Mouse (Mus musculus): ENCODE results near the gene S100a3. TPM values are rescaled to one million over a fixed set of nuclear protein-coding genes. Genes with fewer than 3 reads are reported as not detected.
A peak's percentile ranks its signal among the peaks of the same experiment; 100 is the strongest.

Gene S100a3
- 0.31 and 0.44 TPM in 2 replicates for polyA plus RNA-seq (2016; fragmentation: Nextera tagmentation; extraction: Ambion mirVana)

GRCm38 (mm10) chr3:90560008-90560628, at the start of gene S100a3:
Gene S100a3 (plus strand): TSS chr3:90560578.
- no peaks in the 10 kb centered on the region for H3K9me3 ChIP-seq
- no peak for DNase-seq (ENCODE audit: low spot score)
- H3K4me3 ChIP-seq, result no peak within 1 kb of the TSS
- H3K36me3 ChIP-seq, result no peaks in the 10 kb centered on the region
- no peaks in the 10 kb centered on the region for H3K27me3 ChIP-seq (ENCODE audit: insufficient read depth, poor library complexity, severe bottlenecking)
- H3K27ac ChIP-seq, result no peak within 1 kb of the TSS
- no peaks in the 10 kb centered on the region for H3K4me1 ChIP-seq
- 79% methylated on average over 6 of the region's 6 CpGs for WGBS

- Histone ChIP-seq H3K27ac (no peak overlapping the region), H3K27me3 (ENCODE audit: insufficient read depth, poor library complexity, severe bottlenecking) (no peaks in the 10 kb centered on the region), H3K9me3 (no peaks in the 10 kb centered on the region), H3K4me1 (peaks cover 36% of the 10 kb centered on the region), H3K36me3 (peaks cover 11% of the 10 kb centered on the region), H3K4me3 (no peak overlapping the region)
- WGBS, result 82% methylated on average over 5 of the region's 5 CpGs
- peak; percentile 73 for DNase-seq (ENCODE audit: low spot score)
Measured at GRCm38 (mm10) chr3:90512276-90512675, 48.1 kb upstream of the S100a3 start.

- Histone ChIP-seq H3K4me1 (peaks cover 32% of the 10 kb centered on the region), H3K27ac (peak overlapping the region; percentile 89; the same call in 1 of the 2 replicates), H3K36me3 (peaks cover 7% of the 10 kb centered on the region; the same call in 1 of the 2 replicates), H3K9me3 (no peaks in the 10 kb centered on the region), H3K4me3 (peak overlapping the region; percentile 60), H3K27me3 (ENCODE audit: insufficient read depth, poor library complexity, severe bottlenecking) (no peaks in the 10 kb centered on the region)
- no peak for DNase-seq (ENCODE audit: low spot score)
- 62% methylated on average over 9 of the region's 9 CpGs for WGBS
Measured at GRCm38 (mm10) chr3:90512948-90513642, 47.3 kb upstream of the S100a3 start.

GRCm38 (mm10) chr3:90513796-90514590, 46.4 kb upstream of the S100a3 start, which contains the start of the genes S100a1 and S100a13:
Gene S100a1 (minus strand): TSS chr3:90514392.
Gene S100a13 (plus strand): TSS chr3:90514435.
- H3K27me3 ChIP-seq (ENCODE audit: insufficient read depth, poor library complexity, severe bottlenecking), result no peaks in the 10 kb centered on the region
- peak within 1 kb of the TSS; percentile 89 for H3K27ac ChIP-seq
- 2% methylated on average over 25 of the region's 25 CpGs for WGBS
- peak; percentile 83 for DNase-seq (ENCODE audit: low spot score)
- peak within 1 kb of the TSS; percentile 60 for H3K4me3 ChIP-seq
- peaks cover 7% of the 10 kb centered on the region; the same call in 1 of the 2 replicates for H3K36me3 ChIP-seq
- no peaks in the 10 kb centered on the region for H3K9me3 ChIP-seq
- peaks cover 30% of the 10 kb centered on the region for H3K4me1 ChIP-seq

GRCm38 (mm10) chr3:90514691-90515090, 45.7 kb upstream of the S100a3 start:
- Histone ChIP-seq H3K27ac (peak overlapping the region; percentile 89), H3K27me3 (ENCODE audit: insufficient read depth, poor library complexity, severe bottlenecking) (no peaks in the 10 kb centered on the region)
- 0% methylated on average over 10 of the region's 10 CpGs for WGBS

GRCm38 (mm10) chr3:90515242-90515641, 45.1 kb upstream of the S100a3 start:
- no peaks in the 10 kb centered on the region for H3K27me3 ChIP-seq (ENCODE audit: insufficient read depth, poor library complexity, severe bottlenecking)
- H3K27ac ChIP-seq, result peak overlapping the region; percentile 89; the same call in 1 of the 2 replicates
- peak overlapping the region; percentile 60 for H3K4me3 ChIP-seq
- WGBS, result 33% methylated on average over 1 of the region's 1 CpGs
- H3K9me3 ChIP-seq, result no peaks in the 10 kb centered on the region
- H3K4me1 ChIP-seq, result peaks cover 30% of the 10 kb centered on the region
- peaks cover 6% of the 10 kb centered on the region; the same call in 1 of the 2 replicates for H3K36me3 ChIP-seq
- DNase-seq (ENCODE audit: low spot score), result peak; percentile 66

More at GRCm38 (mm10) chr3:90514691-90515090, 45.7 kb upstream of the S100a3 start:
- peaks cover 7% of the 10 kb centered on the region; the same call in 1 of the 2 replicates for H3K36me3 ChIP-seq
- H3K9me3 ChIP-seq, result no peaks in the 10 kb centered on the region
- H3K4me3 ChIP-seq, result peak overlapping the region; percentile 60
- peaks cover 30% of the 10 kb centered on the region for H3K4me1 ChIP-seq
- peak; percentile 88 for DNase-seq (ENCODE audit: low spot score)

GRCm38 (mm10) chr3:90515789-90516188, 44.6 kb upstream of the S100a3 start:
- peaks cover 30% of the 10 kb centered on the region for H3K4me1 ChIP-seq
- H3K36me3 ChIP-seq, result peaks cover 4% of the 10 kb centered on the region; the same call in 1 of the 2 replicates
- no peaks in the 10 kb centered on the region for H3K27me3 ChIP-seq (ENCODE audit: insufficient read depth, poor library complexity, severe bottlenecking)
- WGBS, result 89% methylated on average over 4 of the region's 4 CpGs
- H3K27ac ChIP-seq, result no peak overlapping the region
- H3K9me3 ChIP-seq, result no peaks in the 10 kb centered on the region
- peak overlapping the region; percentile 60; the same call in 1 of the 2 replicates for H3K4me3 ChIP-seq
- peak; percentile 69 for DNase-seq (ENCODE audit: low spot score)

GRCm38 (mm10) chr3:90517711-90518110, 42.7 kb upstream of the S100a3 start:
- no peaks in the 10 kb centered on the region for H3K36me3 ChIP-seq
- H3K4me3 ChIP-seq, result no peak overlapping the region
- DNase-seq (ENCODE audit: low spot score), result peak; percentile 64
- WGBS, result 81% methylated on average over 4 of the region's 4 CpGs
- H3K4me1 ChIP-seq, result peaks cover 30% of the 10 kb centered on the region
- H3K9me3 ChIP-seq, result no peaks in the 10 kb centered on the region
- no peak overlapping the region for H3K27ac ChIP-seq
- H3K27me3 ChIP-seq (ENCODE audit: insufficient read depth, poor library complexity, severe bottlenecking), result no peaks in the 10 kb centered on the region

GRCm38 (mm10) chr3:90525421-90525820, 35.0 kb upstream of the S100a3 start:
- H3K4me1 ChIP-seq, result no peaks in the 10 kb centered on the region
- no peak overlapping the region for H3K27ac ChIP-seq
- H3K9me3 ChIP-seq, result no peaks in the 10 kb centered on the region
- H3K36me3 ChIP-seq, result peaks cover 4% of the 10 kb centered on the region; the same call in 1 of the 2 replicates
- no peak overlapping the region for H3K4me3 ChIP-seq
- H3K27me3 ChIP-seq (ENCODE audit: insufficient read depth, poor library complexity, severe bottlenecking), result peaks cover 11% of the 10 kb centered on the region; the same call in 1 of the 2 replicates
- DNase-seq (ENCODE audit: low spot score), result no peak
- 62% methylated on average over 4 of the region's 4 CpGs for WGBS

GRCm38 (mm10) chr3:90526076-90526475, 34.3 kb upstream of the S100a3 start:
- Histone ChIP-seq H3K4me3 (no peak overlapping the region), H3K36me3 (peaks cover 4% of the 10 kb centered on the region; the same call in 1 of the 2 replicates), H3K27me3 (ENCODE audit: insufficient read depth, poor library complexity, severe bottlenecking) (peaks cover 11% of the 10 kb centered on the region; the same call in 1 of the 2 replicates), H3K27ac (no peak overlapping the region), H3K4me1 (no peaks in the 10 kb centered on the region), H3K9me3 (no peaks in the 10 kb centered on the region)
- DNase-seq (ENCODE audit: low spot score), result no peak
- WGBS, result 76% methylated on average over 2 of the region's 2 CpGs

GRCm38 (mm10) chr3:90526580-90526979, 33.8 kb upstream of the S100a3 start, which contains the start of gene S100a14:
Gene S100a14 (plus strand): TSS chr3:90526856.
- Histone ChIP-seq H3K9me3 (no peaks in the 10 kb centered on the region), H3K4me1 (no peaks in the 10 kb centered on the region), H3K27ac (no peak within 1 kb of the TSS), H3K27me3 (ENCODE audit: insufficient read depth, poor library complexity, severe bottlenecking) (peaks cover 11% of the 10 kb centered on the region; the same call in 1 of the 2 replicates), H3K4me3 (no peak within 1 kb of the TSS), H3K36me3 (peaks cover 4% of the 10 kb centered on the region; the same call in 1 of the 2 replicates)
- no peak for DNase-seq (ENCODE audit: low spot score)
- WGBS, result 60% methylated on average over 5 of the region's 5 CpGs

- Histone ChIP-seq H3K4me1 (no peaks in the 10 kb centered on the region), H3K9me3 (no peaks in the 10 kb centered on the region), H3K27me3 (ENCODE audit: insufficient read depth, poor library complexity, severe bottlenecking) (peaks cover 11% of the 10 kb centered on the region; the same call in 1 of the 2 replicates), H3K4me3 (no peak overlapping the region), H3K36me3 (peaks cover 4% of the 10 kb centered on the region; the same call in 1 of the 2 replicates), H3K27ac (no peak overlapping the region)
- no peak for DNase-seq (ENCODE audit: low spot score)
- WGBS, result 79% methylated on average over 7 of the region's 7 CpGs
Measured at GRCm38 (mm10) chr3:90527291-90527873, 33.0 kb upstream of the S100a3 start.
